Mouse (Mus musculus) olfactory bulb, adult 2 months (tissue): ENCODE data around the gene Btg3. TPM values are rescaled to one million over a fixed set of nuclear protein-coding genes. Genes with fewer than 3 reads are reported as not detected.

Experiments used
- H3K27ac ChIP-seq: fragments of 200-500 bp; 2 replicates; pipeline ENCODE4 v1.5.1; 2012; ENCODE audit warnings: low read depth, low read length; ENCODE audit not compliant: insufficient read depth
- H3K4me1 ChIP-seq: fragments of 200-500 bp; 2 replicates; pipeline ENCODE4 v1.6.1; 2012; ENCODE audit warnings: low read length; ENCODE audit not compliant: control insufficient read depth, insufficient read depth
- H3K4me3 ChIP-seq: fragments of 200-500 bp; 2 replicates; pipeline ENCODE4 v1.5.1; 2012; ENCODE audit warnings: mild to moderate bottlenecking, low read depth, low read length, moderate library complexity; ENCODE audit not compliant: insufficient read depth
- CTCF ChIP-seq: fragments of 200-500 bp; IDR thresholded peaks from 2 replicates; pipeline ENCODE4 v1.5.1; 2012; ENCODE audit warnings: low read depth, mild to moderate bottlenecking, low read length, moderate library complexity; ENCODE audit not compliant: insufficient read depth
- POLR2A ChIP-seq: fragments of 200-500 bp; IDR thresholded peaks from 2 replicates; pipeline ENCODE4 v1.6.1; 2012; ENCODE audit warnings: mild to moderate bottlenecking, low read depth, low read length, moderate library complexity; ENCODE audit not compliant: insufficient read depth
- WGBS: fragments of 180-500 bp; shearing (Covaris S2); methylation state at CpG from one replicate; pipeline ENCODE4 v1.1.7; 2018; 5-methylcytosine and 5-hydroxymethylcytosine counted together
- polyA plus RNA-seq: library from polyadenylated mRNA; stranded (reverse); fragments of >200 nt; gene quantifications from 2 replicates; pipeline ENCODE4 v1.2.4, GENCODE M21; 2012; ENCODE audit warnings: low replicate concordance; ENCODE audit not compliant: missing spikeins, insufficient read depth, insufficient read length

Btg3 gene
- polyA plus RNA-seq, 1 experiment: not detected

GRCm38 (mm10) chr16:78307476-78308192 lies 69.4 kb downstream of the Btg3 start:
- Histone ChIP-seq H3K4me1 (no peaks in the 10 kb centered on the region; the same call in 1 of the 2 replicates), H3K27ac (no peak overlapping the region), H3K4me3 (no peak overlapping the region)
- 93% methylated on average over 16 of the region's 16 CpGs for WGBS
- TF ChIP-seq CTCF (no peak), POLR2A (no peak)

- 92% methylated on average over 8 of the region's 8 CpGs for WGBS
- H3K4me1 ChIP-seq: no peaks in the 10 kb centered on the region; the same call in 1 of the 2 replicates
- TF ChIP-seq CTCF (no peak), POLR2A (no peak)
- no peak overlapping the region for H3K27ac ChIP-seq
- no peak overlapping the region for H3K4me3 ChIP-seq
Measured at GRCm38 (mm10) chr16:78306606-78307005, 70.4 kb downstream of the Btg3 start.

DNA sequence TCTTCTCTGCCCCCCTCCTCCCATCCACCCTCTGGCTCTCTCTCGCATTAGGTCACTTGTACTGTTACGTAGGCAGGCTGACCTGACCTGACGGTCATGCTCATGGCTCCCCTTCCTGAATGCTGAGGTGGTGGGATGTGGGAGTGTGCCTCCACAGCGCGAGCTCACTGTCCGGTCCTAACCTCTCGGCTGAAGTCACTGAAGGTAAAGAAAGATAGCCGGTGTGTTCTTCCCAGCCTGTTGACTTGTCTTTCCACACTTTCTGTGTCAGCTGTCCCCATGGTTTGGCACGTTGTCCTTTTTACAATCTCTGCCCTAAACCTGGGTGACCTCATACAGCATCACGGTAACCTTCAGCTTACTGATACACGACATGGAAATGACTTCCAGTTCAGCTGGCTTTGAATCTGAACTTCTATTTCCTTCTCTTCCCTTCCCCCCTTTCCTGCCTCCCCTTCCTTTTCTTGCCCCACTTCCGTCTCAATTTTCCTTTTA lies 71.3 kb downstream of the Btg3 start:
- WGBS: 91% methylated on average over 12 of the region's 12 CpGs
- TF ChIP-seq CTCF (no peak), POLR2A (no peak)
- Histone ChIP-seq H3K27ac (no peak overlapping the region), H3K4me3 (no peak overlapping the region), H3K4me1 (peaks cover 3% of the 10 kb centered on the region; the same call in 1 of the 2 replicates)

DNA sequence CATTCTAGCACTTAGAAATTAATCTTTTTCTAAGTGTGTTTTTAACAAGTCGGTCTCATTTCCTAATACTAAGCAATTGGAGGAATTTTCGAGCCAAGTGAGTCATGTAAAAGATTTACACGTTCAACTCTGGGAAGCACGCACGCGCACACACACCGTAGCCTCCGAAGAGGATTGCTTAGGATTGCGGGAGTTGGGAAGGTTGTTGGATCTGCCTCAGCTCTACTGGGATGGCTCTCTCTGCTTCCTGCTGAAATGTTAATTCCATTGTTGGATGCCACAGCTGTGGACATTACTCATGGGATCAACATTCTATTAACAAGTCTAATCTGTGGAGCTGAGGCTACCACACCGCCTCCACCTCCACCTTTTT lies 74.3 kb downstream of the Btg3 start:
- H3K4me1 ChIP-seq: peaks cover 3% of the 10 kb centered on the region; the same call in 1 of the 2 replicates
- H3K4me3 ChIP-seq: peak overlapping the region; percentile 83
- 5% methylated on average over 10 of the region's 10 CpGs for WGBS
- no peak overlapping the region for H3K27ac ChIP-seq
- TF ChIP-seq CTCF (no peak), POLR2A (no peak)

- peaks cover 3% of the 10 kb centered on the region; the same call in 1 of the 2 replicates for H3K4me1 ChIP-seq
- WGBS: under 1% methylated on average over 65 of the region's 65 CpGs
- TF ChIP-seq POLR2A: no peak
- no peak for TF ChIP-seq CTCF
- peak overlapping the region; percentile 83 for H3K4me3 ChIP-seq
- no peak overlapping the region for H3K27ac ChIP-seq
Measured at GRCm38 (mm10) chr16:78301831-78302677, 74.9 kb downstream of the Btg3 start.

GRCm38 (mm10) chr16:78301183-78301830 lies 75.7 kb downstream of the Btg3 start, which contains the start of gene Cxadr:
Gene Cxadr, plus strand, starts transcription at chr16:78301489.
- 2% methylated on average over 34 of the region's 34 CpGs for WGBS
- H3K4me3 ChIP-seq: peak within 1 kb of the TSS; percentile 83
- TF ChIP-seq CTCF (no peak), POLR2A (no peak)
- peaks cover 3% of the 10 kb centered on the region; the same call in 1 of the 2 replicates for H3K4me1 ChIP-seq
- no peak within 1 kb of the TSS for H3K27ac ChIP-seq

- Histone ChIP-seq H3K4me1 (0 out of 2 replicates have a peak, but pooled peaks cover under 1% of the 10 kb centered on the region), H3K27ac (no peak overlapping the region), H3K4me3 (no peak overlapping the region)
- 86% methylated on average over 9 of the region's 9 CpGs for WGBS
- no peak for TF ChIP-seq CTCF
- TF ChIP-seq POLR2A: no peak
Measured at GRCm38 (mm10) chr16:78296114-78296513, 80.9 kb downstream of the Btg3 start.

DNA sequence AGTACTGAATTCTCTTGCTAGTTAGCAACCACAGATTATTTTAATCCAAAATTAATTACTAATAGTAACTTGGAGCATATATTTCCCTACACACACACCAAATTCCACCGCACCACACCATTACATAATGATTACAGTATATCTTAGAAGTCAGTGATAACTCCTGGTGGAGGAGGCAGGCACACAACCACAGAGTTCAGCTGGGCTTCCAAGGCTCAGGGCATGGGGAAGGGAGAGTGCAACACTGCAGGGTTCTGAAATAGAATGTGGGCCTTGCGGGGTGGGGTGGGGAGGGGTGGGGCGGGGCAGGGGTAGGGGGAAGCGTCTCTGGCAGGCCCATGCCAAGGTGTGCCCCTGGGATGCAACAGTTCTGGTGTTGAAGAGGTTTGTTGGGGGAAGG lies 81.4 kb downstream of the Btg3 start:
- Histone ChIP-seq H3K4me3 (no peak overlapping the region), H3K27ac (no peak overlapping the region), H3K4me1 (no peaks in the 10 kb centered on the region)
- no peak for TF ChIP-seq CTCF
- TF ChIP-seq POLR2A: no peak
- 59% methylated on average over 4 of the region's 4 CpGs for WGBS
